Mouse (Mus musculus): ENCODE results near the gene Npl.

Npl gene

DNA sequence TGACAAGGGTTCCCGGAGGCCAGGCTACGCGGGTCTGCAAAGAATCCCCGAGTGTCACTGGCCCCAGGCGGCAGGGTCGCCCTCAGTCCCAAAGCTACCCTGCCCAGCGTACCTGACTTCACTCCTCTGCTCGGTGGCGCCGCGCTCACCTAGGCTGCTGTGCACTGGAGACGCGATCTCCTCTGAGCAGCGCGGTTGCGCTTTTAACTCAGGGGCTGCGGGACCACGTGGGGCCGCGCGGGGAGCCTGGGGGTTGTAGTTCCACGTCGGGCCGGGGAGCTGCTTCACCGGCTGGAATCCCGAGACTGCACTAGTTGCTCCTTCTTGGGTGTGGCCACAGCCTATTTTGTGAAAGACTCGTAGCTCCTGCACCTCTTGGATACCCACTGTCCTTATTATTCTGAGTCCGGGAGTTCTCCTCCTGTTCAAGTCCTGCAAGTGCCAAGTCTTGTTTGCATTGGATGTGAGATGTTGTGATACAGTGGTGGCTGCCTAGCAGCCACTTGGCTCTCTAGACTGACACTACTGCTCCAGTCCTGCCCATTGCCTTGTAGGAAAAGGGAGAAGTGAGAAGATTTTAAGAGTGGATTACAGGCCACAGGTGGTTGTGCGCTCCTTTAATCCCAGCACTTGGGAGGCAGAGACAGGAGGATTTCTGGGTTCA, at the start of gene Npl:
Gene Npl, minus strand, starts transcription at position 510 of the 664 bp plus-strand sequence.
- peak; percentile 66 for DNase-seq

DNA sequence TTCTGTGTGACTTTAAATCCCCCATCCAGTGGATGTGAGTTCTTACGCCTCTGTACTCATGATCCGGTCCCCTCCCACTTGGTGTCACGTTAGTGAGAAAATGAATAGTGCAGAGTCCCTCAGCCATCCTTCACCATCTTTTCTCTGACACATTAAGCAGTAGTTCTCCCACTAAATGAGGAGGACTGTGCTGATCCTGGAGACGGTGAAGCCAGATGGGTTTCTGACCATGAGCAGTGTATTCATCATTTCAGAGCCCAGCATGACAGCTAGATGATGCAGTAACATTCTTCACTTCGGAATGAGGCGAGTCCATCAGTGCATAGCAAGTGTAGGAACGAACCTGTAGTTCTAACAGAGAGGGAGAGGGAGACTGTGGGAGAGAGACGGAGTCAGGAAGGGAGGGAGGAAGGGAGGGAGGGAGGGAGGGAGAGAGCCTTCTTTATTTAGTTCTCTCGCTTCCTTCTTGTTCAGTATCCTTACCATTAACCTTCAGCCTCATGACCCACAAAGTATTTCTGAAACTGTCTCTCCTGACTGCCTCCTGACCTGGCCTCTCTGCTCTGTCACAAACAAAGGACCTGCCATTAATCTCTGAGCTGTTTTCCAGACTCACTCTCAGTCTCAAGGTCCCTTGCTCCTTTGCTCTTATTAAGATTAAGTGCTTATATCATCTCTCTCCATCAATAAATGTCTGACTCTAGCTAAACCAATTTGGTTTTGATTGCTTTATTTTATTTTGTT, 49.6 kb upstream of the Npl start:
- no peak for DNase-seq

DNA sequence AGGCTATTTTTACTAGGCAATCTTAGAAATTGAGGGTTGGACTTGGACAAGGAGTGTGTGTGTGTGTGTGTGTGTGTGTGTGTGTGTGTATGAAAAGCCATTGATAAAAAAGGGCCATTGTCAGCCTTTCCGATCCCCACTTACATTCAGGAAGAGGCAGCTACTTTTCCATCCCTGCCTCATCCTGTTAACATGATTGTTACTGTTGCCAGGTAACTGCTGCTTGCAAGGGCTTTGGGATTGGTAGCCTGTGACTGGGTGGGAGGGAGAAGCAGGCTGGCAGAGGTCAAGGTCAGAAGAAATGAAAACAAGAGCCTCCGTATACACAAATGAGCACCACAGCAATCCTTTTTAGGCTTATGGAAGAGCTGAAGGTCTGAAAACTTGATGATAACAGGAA, 48.9 kb upstream of the Npl start:
- DNase-seq = peak; percentile 71

DNA sequence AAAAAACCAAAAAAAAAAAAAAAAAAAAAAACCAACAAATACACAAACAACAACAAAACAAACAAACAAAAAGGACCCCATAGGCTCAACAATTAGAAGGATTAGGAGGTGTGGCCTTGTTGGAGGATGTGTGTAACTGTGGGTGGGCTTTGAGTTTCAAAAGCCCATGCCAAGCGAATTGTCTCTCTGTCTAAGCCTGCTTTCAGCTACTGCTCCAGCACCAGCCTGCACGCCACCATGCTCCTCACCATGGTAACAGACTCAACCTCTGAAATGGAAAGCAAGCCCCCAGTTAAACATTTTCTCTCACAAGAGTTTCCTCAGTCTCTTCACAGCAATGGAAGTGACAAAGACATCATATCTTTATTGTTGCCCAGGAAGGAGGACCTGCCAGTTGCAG, 43.8 kb upstream of the Npl start:
- no peak for DNase-seq

DNA sequence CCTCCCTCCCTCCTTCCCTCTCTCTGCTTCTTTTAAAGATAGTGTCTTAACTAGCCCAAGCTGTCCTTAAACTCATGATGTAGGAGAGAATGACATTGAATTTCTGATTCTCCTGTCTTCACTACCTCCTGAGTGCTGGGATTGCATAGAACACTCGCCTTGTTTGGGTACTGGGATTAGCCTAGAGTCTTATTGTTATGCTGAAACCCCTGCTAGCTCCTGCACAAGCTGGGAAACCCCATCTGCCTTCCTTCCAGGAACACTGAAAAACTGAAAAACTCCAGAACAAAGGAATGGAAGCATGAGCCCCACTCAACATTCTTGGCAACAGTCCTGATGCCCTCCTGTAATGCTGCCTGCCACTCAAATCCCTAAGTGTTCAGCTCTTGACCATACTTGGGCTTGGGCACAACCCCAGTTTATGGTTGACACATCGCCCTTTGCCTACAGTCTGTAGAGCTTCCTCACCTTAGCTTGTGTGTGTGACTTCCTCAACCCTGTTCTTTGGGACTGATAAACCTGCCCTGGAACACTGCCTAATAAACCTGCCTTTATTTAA, 40.4 kb upstream of the Npl start:
- DNase-seq = peak; percentile 62

DNA sequence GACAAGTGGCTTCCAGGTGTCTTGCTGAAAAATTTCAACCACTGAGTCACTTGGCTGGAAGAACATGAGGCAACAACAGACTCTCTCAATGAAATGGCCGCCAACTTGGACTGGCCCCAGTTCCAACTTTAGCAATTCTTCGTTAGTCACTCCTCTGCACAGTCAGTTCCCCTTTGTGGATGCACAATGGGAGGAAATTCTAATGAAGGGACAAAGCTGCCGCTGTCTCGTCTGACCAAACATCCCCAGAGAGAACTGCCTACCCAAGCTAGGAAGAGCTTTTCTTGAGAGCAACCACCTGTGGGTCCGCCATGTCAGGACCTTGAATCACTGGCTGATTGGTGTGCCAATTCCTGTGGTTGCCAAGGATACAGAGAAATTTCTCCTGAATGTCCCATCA, 38.1 kb upstream of the Npl start:
- peak; percentile 11 for DNase-seq

DNA sequence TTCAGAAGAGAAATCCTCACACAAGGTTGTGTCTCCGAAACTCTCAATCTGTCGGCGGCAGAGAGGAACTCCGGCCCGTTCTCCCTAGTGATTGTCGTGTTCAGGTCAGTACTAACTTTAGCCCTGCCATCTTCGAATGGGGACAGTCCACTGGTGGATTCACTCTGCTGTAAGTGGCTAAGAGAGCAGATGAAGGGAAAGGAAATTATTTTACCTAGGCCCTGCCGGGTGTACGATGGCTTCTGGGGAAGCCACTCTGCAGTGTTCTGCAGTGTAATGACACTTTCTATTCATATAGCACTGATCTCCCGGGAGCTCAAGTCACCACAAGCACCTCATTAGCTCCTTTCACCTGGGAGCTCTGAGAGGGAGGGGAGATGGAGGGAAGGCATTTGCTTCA, 37.0 kb upstream of the Npl start:
- no peak for DNase-seq

DNA sequence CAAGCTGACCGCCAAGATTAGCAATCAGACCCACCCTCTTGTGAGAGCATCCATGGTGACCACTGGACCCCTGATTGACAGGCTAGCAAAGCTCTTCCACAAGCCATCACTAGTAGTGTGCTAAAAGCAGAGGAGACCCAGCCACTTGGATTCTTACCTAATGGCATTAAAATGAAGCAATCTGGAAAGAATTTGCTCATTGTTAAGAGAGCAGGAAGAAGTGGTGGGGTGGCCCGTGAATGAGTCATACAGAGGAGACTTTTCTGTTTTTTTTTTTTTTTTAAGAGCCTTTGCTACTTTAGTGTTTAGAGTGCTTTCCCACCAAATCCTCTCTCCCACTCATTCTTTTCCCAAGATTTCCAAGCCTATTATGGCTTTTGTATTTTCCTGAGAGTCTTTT, 35.9 kb upstream of the Npl start:
- DNase-seq = peak; percentile 55

DNA sequence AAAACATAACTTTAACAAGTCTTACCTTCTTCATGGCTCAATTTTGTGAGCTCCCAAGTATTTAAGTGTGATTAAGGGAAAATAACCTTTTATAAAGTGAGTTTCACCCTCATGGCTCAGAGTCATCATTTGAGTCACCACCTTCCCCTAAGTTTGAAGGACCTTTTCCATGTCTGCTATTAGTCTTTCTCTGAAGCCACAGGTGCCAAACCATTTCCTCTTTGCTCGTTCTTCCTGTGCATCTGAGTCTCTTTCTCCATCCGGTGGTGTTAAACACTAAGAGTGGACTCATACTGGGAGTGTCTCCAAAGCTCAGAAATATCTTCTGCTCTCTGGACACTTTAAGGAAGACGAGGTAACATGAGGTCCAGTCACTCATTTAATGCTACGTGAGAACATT, 33.3 kb upstream of the Npl start:
- DNase-seq = no peak

DNA sequence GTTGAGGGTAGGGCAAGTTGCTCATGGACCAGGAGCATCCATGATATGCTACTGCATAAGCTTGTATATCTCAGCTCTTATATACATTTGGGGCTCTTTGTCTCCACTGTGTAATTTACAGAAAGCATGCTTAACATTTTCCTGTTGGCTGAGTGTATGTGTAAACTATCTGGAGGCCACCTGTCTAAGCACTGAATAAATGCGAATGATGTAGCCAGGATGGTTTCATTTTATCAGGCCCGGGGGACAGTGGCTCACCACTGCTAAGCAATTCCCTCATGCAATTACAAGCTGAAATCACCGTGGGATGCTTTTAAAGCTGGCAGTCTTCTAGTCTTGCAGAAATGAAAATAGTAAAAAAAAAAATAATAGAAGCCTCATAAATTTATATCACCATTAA, 24.9 kb upstream of the Npl start:
- DNase-seq = no peak

DNA sequence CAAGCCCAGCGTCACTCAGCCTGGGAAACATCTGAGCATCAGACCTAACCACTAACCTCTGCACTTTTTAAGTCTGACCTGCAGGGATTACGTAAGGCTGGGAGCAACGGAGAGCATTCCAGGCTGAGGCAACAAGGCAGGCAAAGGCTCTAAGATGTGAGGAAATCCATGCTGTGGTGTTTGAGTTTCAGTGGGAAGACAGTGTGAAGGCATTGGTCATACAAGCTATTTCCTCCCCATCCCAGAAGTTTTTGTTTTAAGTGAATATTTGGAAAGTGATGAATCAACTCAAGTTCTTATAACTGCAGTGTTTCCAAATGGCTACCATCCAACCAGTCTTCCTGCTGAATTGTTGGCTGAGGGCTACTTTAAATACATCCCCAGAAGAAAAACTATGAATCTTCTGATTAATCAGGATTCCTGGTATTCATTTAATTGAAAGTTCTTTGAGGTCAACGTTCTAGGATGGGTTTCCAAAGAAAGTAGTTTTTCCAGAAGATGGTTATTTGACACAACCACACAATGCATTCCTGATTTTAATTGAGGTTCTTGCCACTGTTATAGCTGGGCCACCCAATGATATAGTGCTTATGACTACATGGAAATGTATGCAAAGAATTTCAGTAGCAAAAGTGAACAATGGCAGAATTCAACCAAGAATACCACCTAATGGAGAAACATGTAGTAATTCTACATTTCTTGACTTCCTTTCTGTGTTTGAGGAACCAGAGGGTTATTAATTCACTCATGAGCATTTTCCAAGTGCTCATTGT, 22.6 kb upstream of the Npl start:
- no peak for DNase-seq

DNA sequence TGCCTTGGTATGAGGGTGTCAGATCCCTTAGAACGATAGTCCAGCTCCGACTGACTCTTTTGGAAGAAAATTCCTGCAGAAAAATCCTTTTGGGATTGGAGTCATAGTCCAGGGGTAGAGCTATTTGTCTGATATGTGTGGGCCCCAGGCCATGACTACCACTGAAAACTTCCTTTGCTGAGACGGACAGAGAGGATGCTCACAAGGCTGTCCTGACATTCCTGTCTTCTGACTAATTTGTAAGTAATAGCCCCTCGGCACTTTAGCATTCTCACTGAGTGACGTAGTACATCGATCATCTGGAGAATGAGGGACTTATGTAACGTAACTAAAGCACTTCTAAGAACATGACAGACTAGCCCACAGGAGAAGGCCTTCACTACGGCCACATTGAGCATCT, 15.9 kb upstream of the Npl start:
- no peak for DNase-seq

DNA sequence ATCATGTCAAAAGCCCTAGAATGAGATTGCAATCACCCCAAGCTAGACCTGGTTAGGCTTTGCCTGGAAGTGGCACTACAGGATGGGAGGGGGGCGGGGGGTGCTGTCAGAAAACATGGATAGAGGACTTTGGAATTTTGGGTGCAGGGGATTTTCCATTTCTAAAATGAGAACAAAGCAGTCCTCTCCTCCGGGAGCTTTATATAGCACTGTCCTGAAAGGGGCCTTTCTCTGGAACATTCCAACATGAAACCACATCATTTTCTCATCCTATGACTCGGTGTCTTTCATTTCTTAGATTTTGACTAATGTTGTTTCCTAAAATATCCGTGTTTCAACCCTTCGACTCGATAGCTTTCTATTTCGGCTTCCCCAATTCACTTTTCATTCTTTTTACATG, 14.9 kb upstream of the Npl start:
- no peak for DNase-seq

DNA sequence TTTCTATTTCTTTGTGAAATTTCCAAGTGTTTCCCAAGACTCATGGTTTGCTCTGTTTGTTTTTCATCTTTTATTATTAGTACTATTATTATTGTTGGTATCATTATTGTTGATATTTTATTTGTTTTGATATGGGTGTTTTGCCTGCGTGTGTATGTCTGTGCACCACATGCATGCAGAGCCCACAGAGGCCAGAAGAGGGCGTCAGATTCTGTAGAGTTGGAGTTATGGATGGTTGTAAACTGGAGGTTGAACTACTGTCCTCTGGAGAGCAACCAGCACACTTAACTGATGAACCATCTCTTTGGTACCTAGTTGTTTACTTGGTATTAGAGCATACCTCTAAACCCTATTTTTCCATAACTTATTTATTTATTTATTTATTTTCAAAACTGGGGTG, 13.8 kb upstream of the Npl start:
- DNase-seq = no peak

DNA sequence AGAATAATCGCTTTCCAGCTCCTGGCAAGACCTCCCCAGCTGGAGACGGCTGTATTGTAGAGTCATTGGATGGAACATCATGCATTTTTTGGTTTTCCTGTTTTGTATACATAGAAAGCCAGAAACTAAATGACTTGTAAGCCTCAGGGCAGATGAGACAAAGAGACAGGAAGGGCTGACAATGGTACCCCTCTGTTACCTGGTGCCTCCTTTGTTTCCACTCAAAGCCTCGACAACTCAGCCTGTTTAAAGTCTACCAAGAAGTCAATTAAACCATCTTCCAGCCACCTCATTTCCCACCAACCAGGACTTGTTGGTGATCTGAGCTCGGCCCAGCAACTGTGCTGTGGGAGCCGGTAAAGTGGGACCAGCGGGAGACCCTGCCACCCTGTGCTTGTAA, 11.0 kb upstream of the Npl start:
- no peak for DNase-seq

DNA sequence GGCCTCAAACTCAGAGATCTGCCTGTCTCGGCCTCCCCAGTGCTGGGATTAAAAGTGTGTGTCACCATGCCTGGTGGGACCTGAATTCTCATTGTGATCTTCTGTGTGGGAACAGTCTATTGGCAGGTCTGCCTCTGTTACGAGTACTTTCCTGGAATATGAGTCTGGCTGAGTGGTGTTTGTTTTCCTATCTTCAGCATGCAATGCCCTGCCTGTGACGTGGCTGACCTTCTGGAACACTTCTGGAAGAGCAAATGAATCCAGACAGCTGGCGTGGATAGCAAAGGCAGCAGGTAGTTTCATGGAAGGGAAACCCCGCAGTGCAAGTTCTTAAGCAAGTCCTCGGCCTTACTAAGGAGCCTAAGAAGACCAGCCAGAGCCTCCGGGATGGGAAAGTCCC, 9.9 kb upstream of the Npl start:
- DNase-seq = no peak

DNA sequence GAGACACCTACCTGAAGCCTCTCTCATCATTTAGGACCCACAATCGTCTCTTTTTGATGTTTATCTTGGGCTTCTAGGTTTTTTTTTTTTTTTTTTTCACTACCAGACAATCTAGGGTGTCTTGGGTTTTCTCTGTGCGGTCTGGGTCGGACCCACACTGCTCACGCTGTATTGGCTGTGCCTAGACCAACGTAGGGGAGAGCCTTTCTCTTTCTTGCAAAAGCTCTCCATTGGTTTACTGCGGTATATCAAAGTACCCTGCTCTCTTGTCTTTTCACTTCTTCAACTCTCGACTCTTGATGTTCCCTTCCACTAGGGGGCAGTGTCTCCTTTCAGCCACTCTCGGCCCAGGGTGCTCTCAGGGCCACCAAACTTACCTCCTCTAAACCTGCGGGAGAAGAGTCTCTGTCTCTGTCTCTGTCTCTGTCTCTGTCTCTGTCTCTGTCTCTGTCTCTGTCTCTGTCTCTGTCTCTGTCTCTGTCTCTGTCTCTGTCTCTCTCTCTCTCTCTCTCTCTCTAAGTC, 9.3 kb upstream of the Npl start:
- peak; percentile 89 for DNase-seq

DNA sequence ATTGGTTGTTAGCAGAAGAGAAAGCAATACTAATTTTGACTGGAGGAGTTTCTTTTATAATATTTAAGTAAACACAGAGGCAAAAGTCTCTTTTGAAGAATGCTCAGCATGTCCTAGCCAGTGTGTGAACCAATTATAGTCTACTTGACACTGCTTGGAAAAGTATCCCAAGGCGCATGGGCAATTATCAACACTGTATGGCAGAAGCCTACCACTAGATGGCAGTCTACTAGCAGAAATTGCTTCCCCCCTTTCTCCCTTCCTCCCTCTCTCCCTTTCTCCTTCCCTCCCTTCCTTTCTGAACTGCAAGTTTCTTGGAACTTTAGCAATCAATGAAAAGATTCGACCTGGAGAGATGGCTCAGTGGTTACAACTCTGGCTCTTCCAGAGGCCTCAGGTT, 7.1 kb upstream of the Npl start:
- DNase-seq = peak; percentile 72

DNA sequence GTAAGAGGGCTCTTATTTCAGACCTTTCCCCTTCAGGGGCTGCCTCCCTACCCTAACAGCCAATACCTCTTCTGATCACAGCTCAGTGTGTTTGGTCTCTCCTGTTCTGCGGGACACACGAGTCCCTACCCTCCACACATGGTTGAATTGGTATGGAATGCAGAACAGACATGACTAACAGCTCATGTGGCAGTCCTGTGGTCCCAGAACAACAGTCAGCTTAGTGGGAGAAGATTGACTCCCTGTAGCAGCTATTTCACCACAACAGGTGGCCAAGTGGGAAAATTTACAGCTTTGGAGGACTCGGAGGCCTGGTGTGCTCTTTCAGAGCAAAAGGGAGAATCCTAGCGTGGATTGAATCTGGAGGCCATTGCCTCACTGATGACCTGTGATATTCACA, 6.4 kb upstream of the Npl start:
- no peak for DNase-seq

DNA sequence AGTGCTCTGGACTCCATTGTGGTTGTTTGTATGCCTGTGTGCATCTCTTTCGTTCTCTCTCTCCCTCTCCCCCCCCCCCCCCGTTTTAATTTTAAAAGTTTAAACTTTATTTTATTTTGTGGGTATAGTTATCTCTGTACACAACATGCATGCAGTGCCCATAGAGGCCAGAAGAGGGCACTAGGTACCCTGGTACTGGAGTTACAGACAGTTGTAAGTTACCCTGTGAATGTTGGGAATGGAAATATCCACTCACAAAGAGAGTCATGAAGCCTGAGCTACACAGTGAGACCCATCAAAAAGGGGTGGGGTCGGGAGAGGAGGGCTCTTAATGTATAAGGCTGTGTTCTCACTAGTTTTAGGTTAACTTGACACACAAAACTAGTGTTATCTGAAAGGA, 969 bp upstream of the Npl start:
- DNase-seq = peak; percentile 79

DNA sequence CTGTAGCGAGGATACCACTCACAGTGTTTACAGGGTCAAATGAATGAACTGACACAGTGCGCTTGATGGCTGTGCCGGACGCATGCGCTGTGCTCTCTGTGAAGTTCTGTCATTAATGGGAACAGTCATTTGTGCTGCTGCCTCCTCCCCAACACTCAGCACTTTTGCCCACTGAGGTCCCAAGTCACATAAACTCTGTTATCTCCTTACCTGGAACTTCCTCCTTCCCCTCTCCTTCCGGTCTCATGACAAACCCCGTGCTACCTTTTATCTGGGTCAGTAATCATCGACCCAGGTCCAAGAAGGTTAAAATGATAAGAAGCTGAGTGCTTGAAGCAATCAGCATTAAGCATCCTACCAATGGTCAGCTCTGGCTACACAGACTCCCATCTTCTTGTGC, 2.3 kb downstream of the Npl start:
- no peak for DNase-seq

DNA sequence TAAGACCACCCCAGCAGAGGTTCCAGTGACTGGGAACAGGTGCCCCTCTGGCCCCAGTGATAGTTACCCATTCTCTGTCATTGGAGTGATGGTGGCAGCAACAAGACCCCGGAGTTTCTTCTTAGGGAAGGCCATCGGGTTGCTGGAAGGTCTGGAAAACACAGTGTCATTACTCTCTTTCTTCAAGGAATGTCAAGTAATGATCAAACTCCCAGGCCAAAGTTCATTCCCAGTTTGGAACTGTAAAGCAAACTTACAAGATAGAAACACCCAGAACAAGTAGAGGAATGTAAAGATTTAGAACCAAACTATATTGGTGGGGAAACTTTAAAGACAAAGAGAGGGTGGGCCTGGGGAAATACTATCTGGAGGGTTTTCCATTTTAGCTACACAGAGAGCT, 4.6 kb downstream of the Npl start:
- DNase-seq = no peak

DNA sequence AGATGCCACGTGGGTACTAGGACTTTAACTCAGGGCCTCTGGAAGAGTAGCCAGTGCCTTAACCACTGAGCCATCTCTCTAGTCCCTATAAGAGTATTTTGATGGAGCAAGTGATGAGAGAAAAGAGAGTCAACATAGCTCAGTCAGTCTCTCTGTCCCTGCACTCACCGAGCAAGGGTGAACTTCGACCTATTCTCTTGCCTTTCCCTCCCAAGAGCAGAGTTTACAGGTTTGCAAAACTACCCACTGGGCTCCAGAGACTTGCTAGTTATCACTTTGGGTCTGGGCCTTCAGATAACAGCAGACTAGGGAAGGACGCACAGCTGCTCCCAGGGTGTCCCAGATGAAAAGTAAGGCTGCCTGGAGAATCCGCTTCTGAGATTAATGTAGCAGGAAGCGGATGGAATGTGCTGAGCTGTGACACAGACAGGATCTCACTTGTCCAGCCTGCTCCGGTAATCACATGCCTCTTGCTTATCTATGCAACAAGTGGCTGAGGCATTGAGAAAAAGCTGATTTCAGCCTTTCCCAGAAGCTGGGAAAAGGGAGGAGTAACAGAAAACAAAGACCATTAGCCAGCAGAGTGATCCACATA, 7.0 kb downstream of the Npl start:
- peak; percentile 42 for DNase-seq

Measured in lung, postnatal 36 days (tissue).